Mouse (Mus musculus): ENCODE results near the gene Casp2. TPM values are rescaled to one million over a fixed set of nuclear protein-coding genes. Genes with fewer than 3 reads are reported as not detected.

Casp2 gene
- polyA plus RNA-seq (2014; fragmentation: Illumina TruSeq; extraction: RNeasy Lipid Tissue Mini Kit (QIAGEN cat#74804); ENCODE audit: insufficient read depth, low read depth, low replicate concordance) = 11.9 TPM

GRCm38 (mm10) chr6:42264626-42265312 is at the start of gene Casp2:
TSS of gene Casp2 (plus strand) at chr6:42264985.

GRCm38 (mm10) chr6:42215028-42215427 is 49.8 kb upstream of the Casp2 start, which contains the start of gene Tas2r144:
TSS of gene Tas2r144 (plus strand) at chr6:42215328.

DNA sequence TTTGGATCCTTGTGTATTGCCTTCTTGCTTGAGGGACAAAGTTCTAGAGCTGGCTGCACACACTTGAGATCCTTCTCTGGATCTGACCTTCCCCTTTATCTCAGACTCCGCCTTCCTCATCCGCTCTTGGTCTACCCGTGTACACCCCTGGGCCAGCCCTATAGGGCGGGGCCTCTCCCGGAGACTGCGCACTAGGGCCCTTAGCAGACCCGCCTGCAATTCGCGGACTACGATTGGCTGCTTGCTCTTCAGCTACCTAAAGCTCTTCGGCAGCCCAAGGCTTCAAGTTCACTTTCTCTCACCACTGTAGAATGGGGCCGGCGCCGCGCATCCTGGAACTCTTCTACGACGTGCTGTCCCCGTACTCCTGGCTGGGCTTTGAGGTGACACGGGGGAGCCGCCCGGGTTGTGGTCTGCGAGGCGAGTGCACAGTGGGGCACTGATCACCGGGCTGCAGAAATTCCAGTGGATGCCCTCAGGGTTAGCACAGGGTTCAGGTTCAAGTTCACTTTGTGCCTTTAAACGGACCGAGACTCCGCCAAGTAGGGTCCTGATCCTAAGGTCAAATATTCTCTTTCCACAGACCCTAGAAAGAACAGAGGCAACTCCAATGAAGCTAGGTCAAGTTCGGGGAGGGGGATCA is 19.0 kb upstream of the Casp2 start, which contains the start of gene Gstk1:
Gene Gstk1 (plus strand): TSS at position 225 of the 643 bp plus-strand sequence.

DNA sequence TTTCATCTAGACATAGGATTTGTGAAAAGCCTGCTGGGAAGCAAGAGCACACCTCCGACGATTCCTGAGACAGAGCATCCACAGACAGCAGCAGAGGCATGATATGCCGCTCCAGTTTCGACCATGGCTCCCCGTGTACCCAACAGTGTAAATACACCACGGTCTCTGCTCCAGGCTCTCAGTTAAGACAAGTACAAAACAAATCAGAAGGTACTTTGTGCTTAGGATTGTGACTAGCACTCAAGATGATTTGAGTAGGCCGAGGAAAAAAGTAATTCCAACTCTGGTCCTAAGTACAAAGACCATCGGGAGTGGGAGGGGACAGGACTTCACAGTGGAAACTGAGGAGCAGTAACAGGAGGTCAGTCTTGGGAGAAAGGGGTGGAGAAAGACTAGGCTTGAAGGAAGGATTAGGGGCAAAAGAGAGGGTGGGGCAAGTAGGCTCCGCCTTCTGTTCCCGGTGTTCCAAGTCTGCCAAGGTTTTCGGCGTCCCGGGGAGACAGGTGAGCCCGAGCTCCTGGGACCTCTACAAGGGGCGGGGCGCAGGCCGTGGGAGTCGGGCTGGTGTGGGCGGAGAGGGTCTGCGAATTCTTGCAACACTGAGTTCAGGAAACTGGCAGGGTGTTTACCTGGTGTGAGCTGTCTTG is 3.1 kb upstream of the Casp2 start, which contains the start of gene Tmem139:
Gene Tmem139 (plus strand): TSS at position 447 of the 647 bp plus-strand sequence.

GRCm38 (mm10) chr6:42286448-42286847 is 21.7 kb downstream of the Casp2 start, which contains the start of gene Clcn1:
TSS of gene Clcn1 (plus strand) at chr6:42286685.

DNA sequence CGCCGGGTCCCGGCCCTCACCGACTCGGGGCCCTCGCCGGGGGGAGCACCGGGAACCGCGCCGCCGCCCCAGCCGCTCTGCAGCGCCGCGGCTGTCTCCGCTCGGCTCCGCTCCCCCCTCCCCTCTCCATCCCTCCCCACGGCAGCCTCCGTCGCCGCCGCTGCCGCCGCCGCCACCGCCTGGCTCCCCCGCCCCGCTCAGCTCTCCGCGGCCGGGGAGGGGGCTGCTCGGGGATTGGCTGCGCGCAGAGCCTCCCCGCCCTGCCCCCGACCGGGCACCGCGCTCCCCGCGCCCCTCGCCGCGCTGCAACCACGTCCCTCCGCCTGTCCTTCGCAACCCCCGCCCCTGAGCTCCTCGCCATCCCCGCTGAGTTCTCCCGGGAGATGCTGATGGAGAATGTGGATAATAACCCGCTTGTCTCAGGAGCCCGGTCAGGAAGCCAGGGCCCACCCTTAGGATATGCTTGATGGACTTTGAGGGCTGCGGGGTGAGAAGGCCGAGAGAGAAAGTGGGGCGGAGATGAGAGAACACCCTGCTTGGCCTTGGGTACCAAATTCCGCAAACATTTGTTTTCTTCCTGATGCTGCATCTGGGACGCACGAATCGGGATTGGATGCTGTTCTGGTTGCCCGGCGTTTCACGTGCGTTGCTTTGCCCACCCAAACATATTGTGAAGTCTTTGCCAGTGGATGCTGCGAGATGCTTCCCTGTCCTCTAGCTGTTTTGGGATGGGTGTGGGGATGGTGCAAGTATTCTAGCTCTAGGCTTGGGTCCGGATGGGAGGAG is 59.9 kb downstream of the Casp2 start, which contains the start of gene Fam131b:
Gene Fam131b (minus strand): TSS at position 162 of the 786 bp plus-strand sequence.

Other genes with a start within 250 kb of the Casp2 start
- not detected for gene Sva, start 226.6 kb upstream of the Casp2 start, polyA plus RNA-seq (2014; fragmentation: Illumina TruSeq; extraction: RNeasy Lipid Tissue Mini Kit (QIAGEN cat#74804); ENCODE audit: insufficient read depth, low read depth, low replicate concordance)
- gene Tas2r139, start 124.0 kb upstream of the Casp2 start, polyA plus RNA-seq (2014; fragmentation: Illumina TruSeq; extraction: RNeasy Lipid Tissue Mini Kit (QIAGEN cat#74804); ENCODE audit: insufficient read depth, low read depth, low replicate concordance) = not detected
- gene Tas2r144, start 49.7 kb upstream of the Casp2 start, polyA plus RNA-seq (2014; fragmentation: Illumina TruSeq; extraction: RNeasy Lipid Tissue Mini Kit (QIAGEN cat#74804); ENCODE audit: insufficient read depth, low read depth, low replicate concordance) = not detected
- 133 TPM for gene Gstk1, start 19.1 kb upstream of the Casp2 start, polyA plus RNA-seq (2014; fragmentation: Illumina TruSeq; extraction: RNeasy Lipid Tissue Mini Kit (QIAGEN cat#74804); ENCODE audit: insufficient read depth, low read depth, low replicate concordance)
- gene Tmem139, start 3.0 kb upstream of the Casp2 start, polyA plus RNA-seq (2014; fragmentation: Illumina TruSeq; extraction: RNeasy Lipid Tissue Mini Kit (QIAGEN cat#74804); ENCODE audit: insufficient read depth, low read depth, low replicate concordance) = 6.4 TPM
- 0.08 TPM for gene Clcn1, start 21.7 kb downstream of the Casp2 start, polyA plus RNA-seq (2014; fragmentation: Illumina TruSeq; extraction: RNeasy Lipid Tissue Mini Kit (QIAGEN cat#74804); ENCODE audit: insufficient read depth, low read depth, low replicate concordance)
- 0.23 TPM for gene Fam131b, start 59.7 kb downstream of the Casp2 start, polyA plus RNA-seq (2014; fragmentation: Illumina TruSeq; extraction: RNeasy Lipid Tissue Mini Kit (QIAGEN cat#74804); ENCODE audit: insufficient read depth, low read depth, low replicate concordance)
- 107 TPM for gene Zyx, start 84.6 kb downstream of the Casp2 start, polyA plus RNA-seq (2014; fragmentation: Illumina TruSeq; extraction: RNeasy Lipid Tissue Mini Kit (QIAGEN cat#74804); ENCODE audit: insufficient read depth, low read depth, low replicate concordance)
- 8.4 TPM for gene Epha1, start 108.3 kb downstream of the Casp2 start, polyA plus RNA-seq (2014; fragmentation: Illumina TruSeq; extraction: RNeasy Lipid Tissue Mini Kit (QIAGEN cat#74804); ENCODE audit: insufficient read depth, low read depth, low replicate concordance)
- gene Tas2r143, start 135.3 kb downstream of the Casp2 start, polyA plus RNA-seq (2014; fragmentation: Illumina TruSeq; extraction: RNeasy Lipid Tissue Mini Kit (QIAGEN cat#74804); ENCODE audit: insufficient read depth, low read depth, low replicate concordance) = not detected
- gene Tas2r135, start 140.4 kb downstream of the Casp2 start, polyA plus RNA-seq (2014; fragmentation: Illumina TruSeq; extraction: RNeasy Lipid Tissue Mini Kit (QIAGEN cat#74804); ENCODE audit: insufficient read depth, low read depth, low replicate concordance) = not detected
- not detected for gene Tas2r126, start 169.6 kb downstream of the Casp2 start, polyA plus RNA-seq (2014; fragmentation: Illumina TruSeq; extraction: RNeasy Lipid Tissue Mini Kit (QIAGEN cat#74804); ENCODE audit: insufficient read depth, low read depth, low replicate concordance)
- not detected for gene Olfr458, start 200.2 kb downstream of the Casp2 start, polyA plus RNA-seq (2014; fragmentation: Illumina TruSeq; extraction: RNeasy Lipid Tissue Mini Kit (QIAGEN cat#74804); ENCODE audit: insufficient read depth, low read depth, low replicate concordance)
- gene Olfr457, start 211.3 kb downstream of the Casp2 start, polyA plus RNA-seq (2014; fragmentation: Illumina TruSeq; extraction: RNeasy Lipid Tissue Mini Kit (QIAGEN cat#74804); ENCODE audit: insufficient read depth, low read depth, low replicate concordance) = not detected
- not detected for gene Olfr456, start 222.2 kb downstream of the Casp2 start, polyA plus RNA-seq (2014; fragmentation: Illumina TruSeq; extraction: RNeasy Lipid Tissue Mini Kit (QIAGEN cat#74804); ENCODE audit: insufficient read depth, low read depth, low replicate concordance)

Measured in lung, adult 10 weeks (tissue).